ENCODE assay signal across 8 mouse cellular contexts in genomic region chr3:121815549-121816235, GRCm38 (mm10). TPM values are rescaled to one million over a fixed set of nuclear protein-coding genes. Genes with fewer than 3 reads are reported as not detected.
DNase-seq lines count a peak whose midpoint lies in the region; ATAC-seq and TF ChIP-seq lines count a peak whose summit lies in the region.

No protein-coding gene starts in this region.

- H3K27ac ChIP-seq in hindbrain, embryonic 16.5 days (ENCODE audit: low read depth, low read length) = peak overlapping the region; percentile 99
- H3K27ac ChIP-seq in midbrain, postnatal 0 days (ENCODE audit: low read depth, low read length) = peak overlapping the region; percentile 97

- no peak for TF ChIP-seq POLR2A in lung, adult 2 months (IDR thresholded peaks at IDR 0.05; ENCODE audit: borderline replicate concordance, extremely low read depth, low read depth, low read length)

- no peaks in the 10 kb centered on the region for H3K27me3 ChIP-seq in hindbrain, embryonic 16.5 days (replicated peaks; ENCODE audit: control insufficient read depth, insufficient read depth, low read length)
- H3K27me3 ChIP-seq in midbrain, postnatal 0 days (ENCODE audit: insufficient read depth, low read length) = no peaks in the 10 kb centered on the region

- H3K9me3 ChIP-seq in hindbrain, embryonic 16.5 days (ENCODE audit: control insufficient read depth, low read length) = no peaks in the 10 kb centered on the region
- no peaks in the 10 kb centered on the region for H3K9me3 ChIP-seq in midbrain, postnatal 0 days (ENCODE audit: low read length)

- WGBS in lung, adult 2 months = 12% methylated on average over 16 of the region's 16 CpGs
- whole genome bisulfite sequencing in hindbrain, embryonic 16.5 days = 14% methylated on average over 16 of the region's 16 CpGs
- 12% methylated on average over 16 of the region's 16 CpGs for WGBS in midbrain, postnatal 0 days

- peak overlapping the region; percentile 85 for H3K4me2 ChIP-seq in hindbrain, embryonic 16.5 days (ENCODE audit: low read length)
- peak overlapping the region; percentile 60 for H3K4me2 ChIP-seq in midbrain, postnatal 0 days (ENCODE audit: low read depth, low read length, poor library complexity, severe bottlenecking)

- no peak for DNase-seq in lung, adult 2 months
- no peak for DNase-seq in lung, postnatal 36 days
- peak; percentile 29 for DNase-seq in c-Kit-positive CD71-positive TER-119-negative erythroid progenitor cells, embryonic 14.5 days (ENCODE audit: low read depth)
- DNase-seq in midbrain, postnatal 0 days (ENCODE audit: low spot score) = peak; percentile 12
- no peak for DNase-seq in cerebellum, adult 11-12 months
- DNase-seq in left cerebral cortex, adult 9 months (ENCODE audit: low spot score in 2 of 2) = no peak
- DNase-seq in thymus, adult 18-20 months = no peak

- H3K36me3 ChIP-seq in hindbrain, embryonic 16.5 days (ENCODE audit: control insufficient read depth, insufficient read depth, low read length) = no peaks in the 10 kb centered on the region
- H3K36me3 ChIP-seq in midbrain, postnatal 0 days (ENCODE audit: insufficient read depth, low read length) = no peaks in the 10 kb centered on the region

- H3K4me3 ChIP-seq in lung, adult 2 months (replicated peaks; ENCODE audit: extremely low read depth, low read depth, low read length) = peak overlapping the region; percentile 99
- H3K4me3 ChIP-seq in hindbrain, embryonic 16.5 days (ENCODE audit: low read length) = peak overlapping the region; percentile 86
- H3K4me3 ChIP-seq in midbrain, postnatal 0 days (ENCODE audit: low read depth, low read length) = peak overlapping the region; percentile 73

- peak overlapping the region; percentile 97 for H3K9ac ChIP-seq in hindbrain, embryonic 16.5 days (ENCODE audit: low read depth, low read length)
- H3K9ac ChIP-seq in midbrain, postnatal 0 days (replicated peaks; ENCODE audit: low read length, poor library complexity, severe bottlenecking) = peak overlapping the region; percentile 89

- ATAC-seq in hindbrain, embryonic 16.5 days = no peak
- no peak for ATAC-seq in midbrain, postnatal 0 days (ENCODE audit: low FRiP score)

- TF ChIP-seq CTCF in lung, adult 2 months (IDR thresholded peaks at IDR 0.05; ENCODE audit: insufficient read depth, low read length) = no peak
- peak; percentile 4; the same call in 1 of the 2 replicates for TF ChIP-seq CTCF in midbrain, postnatal 0 days (IDR thresholded peaks at IDR 0.05)

- peaks cover 9% of the 10 kb centered on the region for H3K4me1 ChIP-seq in lung, adult 2 months (ENCODE audit: control insufficient read depth, insufficient read depth, low read length)
- H3K4me1 ChIP-seq in hindbrain, embryonic 16.5 days (ENCODE audit: control insufficient read depth, insufficient read depth, low read depth, low read length) = peaks cover 20% of the 10 kb centered on the region
- 0 out of 2 replicates have a peak, but pooled peaks cover 5% of the 10 kb centered on the region for H3K4me1 ChIP-seq in midbrain, postnatal 0 days (ENCODE audit: insufficient read depth, low read length)

RNA-seq across cellular contexts. Expression of gene Abcd3, which starts 0.6 kb away (rescaled TPM):
- polyA plus RNA-seq in lung, adult 2 months (2012; rRNA removed) = 8.3 and 18.2 TPM in 2 replicates
- polyA plus RNA-seq in hindbrain, embryonic 16.5 days (2015; fragmentation: Nextera tagmentation; extraction: Ambion mirVana) = 84.4 and 85.7 TPM in 2 replicates
- 51.1 and 66.4 TPM in 2 replicates for total RNA-seq in midbrain, postnatal 0 days (2014; rRNA removed)
- 76.1 and 77.5 TPM in 2 replicates for polyA plus RNA-seq in midbrain, postnatal 0 days (2015; fragmentation: Nextera tagmentation; extraction: Ambion mirVana)

Comparison
In these comparisons a context has a peak if more than half of its experiments do, and no peak if none do; other contexts are left out.
1. DNase-seq: peak in c-Kit-positive CD71-positive TER-119-negative erythroid progenitor cells, embryonic 14.5 days (single experiment) and midbrain, postnatal 0 days (single experiment); none in lung, adult 2 months (single experiment), lung, postnatal 36 days (single experiment), cerebellum, adult 11-12 months (single experiment), left cerebral cortex, adult 9 months (0 of 2) and thymus, adult 18-20 months (0 of 2).
2. Peak in every context shown above with its lines, with median percentiles within 50 percentile points of each other: H3K4me3 ChIP-seq.